Mouse (Mus musculus): ENCODE data around the gene Elovl3. TPM values are rescaled to one million over a fixed set of nuclear protein-coding genes. Genes with fewer than 3 reads are reported as not detected.
"Not testable (repeated sequence)": the region's sequence is repeated elsewhere in the genome, so short reads cannot be mapped to it uniquely, and the experiment has no call there.

The Elovl3 gene
- polyA plus RNA-seq, 1 experiment from 2014 or later = not detected

- Histone ChIP-seq H3K9ac (0 out of 2 replicates have a peak overlapping the region, but pooled peaks have one; percentile 17), H3K4me3 (replicated peaks) (no peak overlapping the region), H3K4me2 (no peak overlapping the region), H3K9me3 (no peaks in the 10 kb centered on the region), H3K36me3 (replicated peaks) (no peaks in the 10 kb centered on the region), H3K27me3 (peaks cover 97% of the 10 kb centered on the region), H3K4me1 (peaks cover 35% of the 10 kb centered on the region), H3K27ac (no peak overlapping the region)
- no peak for ATAC-seq (ENCODE audit: low FRiP score)
- 49% methylated on average over 2 of the region's 2 CpGs for WGBS
Observed at GRCm38 (mm10) chr19:46140324-46140723, 8.6 kb downstream of the Elovl3 start.

DNA sequence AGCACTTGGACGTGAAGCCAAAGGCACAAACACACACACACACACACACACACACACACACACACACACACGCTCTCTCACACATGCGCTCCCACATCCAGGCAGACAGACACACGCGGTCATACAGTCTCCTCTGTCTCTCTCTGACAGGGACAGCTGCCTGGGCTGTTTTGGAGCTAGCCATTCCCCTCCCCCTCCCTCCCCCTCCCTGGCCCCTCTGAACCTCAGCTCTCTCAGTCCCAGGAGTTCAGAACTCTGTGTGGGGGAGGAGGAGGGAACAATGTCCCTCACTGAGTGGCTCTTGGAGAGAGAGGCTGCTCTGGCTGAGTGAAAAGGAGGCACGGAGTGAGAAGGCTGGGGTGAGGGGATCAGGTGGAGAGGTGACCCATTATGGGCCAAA is 9.4 kb downstream of the Elovl3 start:
- Histone ChIP-seq H3K4me2 (peak overlapping the region; percentile 17; the same call in 1 of the 2 replicates), H3K36me3 (replicated peaks) (no peaks in the 10 kb centered on the region), H3K27ac (no peak overlapping the region), H3K9me3 (no peaks in the 10 kb centered on the region), H3K4me3 (replicated peaks) (no peak overlapping the region), H3K4me1 (peaks cover 27% of the 10 kb centered on the region), H3K27me3 (peaks cover 96% of the 10 kb centered on the region), H3K9ac (peak overlapping the region; percentile 33; the same call in 1 of the 2 replicates)
- peak; percentile 57; the same call in 1 of the 2 replicates for ATAC-seq (ENCODE audit: low FRiP score)
- WGBS = 7% methylated on average over 6 of the region's 6 CpGs

- no peak for ATAC-seq (ENCODE audit: low FRiP score)
- H3K27me3 ChIP-seq = peaks cover 82% of the 10 kb centered on the region
- H3K4me2 ChIP-seq = peak within 1 kb of the TSS; percentile 76
- peak within 1 kb of the TSS; percentile 47 for H3K4me3 ChIP-seq (replicated peaks)
- H3K9me3 ChIP-seq = no peaks in the 10 kb centered on the region
- WGBS = 1% methylated on average over 47 of the region's 47 CpGs
- H3K27ac ChIP-seq = no peak within 1 kb of the TSS
- peak within 1 kb of the TSS; percentile 36; the same call in 1 of the 2 replicates for H3K9ac ChIP-seq
- H3K36me3 ChIP-seq (replicated peaks) = no peaks in the 10 kb centered on the region
- H3K4me1 ChIP-seq = peaks cover 16% of the 10 kb centered on the region
Observed at GRCm38 (mm10) chr19:46147511-46148371, 16.0 kb downstream of the Elovl3 start, which contains the start of gene Pitx3. Pitx3 (minus strand) TSS chr19:46148326.

GRCm38 (mm10) chr19:46148372-46148760 is 16.7 kb downstream of the Elovl3 start:
- WGBS = 0% methylated on average over 27 of the region's 27 CpGs
- ATAC-seq (ENCODE audit: low FRiP score) = peak; percentile 42; the same call in 1 of the 2 replicates
- peak overlapping the region; percentile 36; the same call in 1 of the 2 replicates for H3K9ac ChIP-seq
- no peaks in the 10 kb centered on the region for H3K36me3 ChIP-seq (replicated peaks)
- peak overlapping the region; percentile 76 for H3K4me2 ChIP-seq
- H3K4me1 ChIP-seq = peaks cover 20% of the 10 kb centered on the region
- peak overlapping the region; percentile 47 for H3K4me3 ChIP-seq (replicated peaks)
- H3K27me3 ChIP-seq = peaks cover 76% of the 10 kb centered on the region
- H3K9me3 ChIP-seq = no peaks in the 10 kb centered on the region
- H3K27ac ChIP-seq = no peak overlapping the region

GRCm38 (mm10) chr19:46149091-46149490 is 17.4 kb downstream of the Elovl3 start:
- peak overlapping the region; percentile 76; the same call in 1 of the 2 replicates for H3K4me2 ChIP-seq
- H3K4me3 ChIP-seq (replicated peaks) = no peak overlapping the region
- H3K9me3 ChIP-seq = no peaks in the 10 kb centered on the region

GRCm38 (mm10) chr19:46152127-46152803 is 20.6 kb downstream of the Elovl3 start, which contains the start of gene Gbf1:
Gbf1 (plus strand) TSS chr19:46152509.
- peak within 1 kb of the TSS; percentile 61 for H3K4me3 ChIP-seq (replicated peaks)
- H3K9me3 ChIP-seq = no peaks in the 10 kb centered on the region
- H3K4me1 ChIP-seq = peaks cover 32% of the 10 kb centered on the region
- no peaks in the 10 kb centered on the region for H3K36me3 ChIP-seq (replicated peaks)
- H3K27me3 ChIP-seq = peaks cover 39% of the 10 kb centered on the region
- peak within 1 kb of the TSS; percentile 68 for H3K9ac ChIP-seq
- peak; percentile 98 for ATAC-seq (ENCODE audit: low FRiP score)
- H3K4me2 ChIP-seq = peak within 1 kb of the TSS; percentile 70
- H3K27ac ChIP-seq = peak within 1 kb of the TSS; percentile 43; the same call in 1 of the 2 replicates
- under 1% methylated on average over 37 of the region's 37 CpGs for WGBS

More at GRCm38 (mm10) chr19:46149091-46149490, 17.4 kb downstream of the Elovl3 start:
- 22% methylated on average over 12 of the region's 12 CpGs for WGBS
- ATAC-seq (ENCODE audit: low FRiP score) = no peak
- Histone ChIP-seq H3K27ac (no peak overlapping the region), H3K4me1 (peaks cover 28% of the 10 kb centered on the region), H3K27me3 (peaks cover 68% of the 10 kb centered on the region), H3K36me3 (replicated peaks) (no peaks in the 10 kb centered on the region), H3K9ac (no peak overlapping the region)

DNA sequence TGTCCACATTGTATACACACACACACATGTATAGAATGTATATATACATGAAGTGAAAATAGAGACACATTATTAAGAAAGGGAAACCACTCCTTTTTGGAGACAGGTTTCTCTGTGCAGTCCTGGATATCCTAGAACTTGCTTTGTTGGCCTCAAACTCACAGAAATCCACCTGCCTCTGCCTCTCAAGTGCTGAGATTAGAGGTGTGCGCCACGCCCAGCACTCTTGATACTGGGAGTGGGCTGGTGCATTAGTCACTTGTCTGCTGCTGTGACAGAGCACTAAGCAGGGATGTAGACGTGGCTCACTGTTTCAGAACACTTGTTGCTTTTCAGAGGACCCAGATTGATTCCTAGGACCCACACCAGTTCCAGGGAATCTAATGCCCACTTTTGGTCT is 34.3 kb downstream of the Elovl3 start:
- 90% methylated on average over 3 of the region's 3 CpGs for WGBS
- Histone ChIP-seq H3K4me2 (no peak overlapping the region), H3K4me1 (no peaks in the 10 kb centered on the region; the same call in 1 of the 2 replicates), H3K27ac (no peak overlapping the region), H3K9ac (no peak overlapping the region), H3K36me3 (replicated peaks) (peaks cover 39% of the 10 kb centered on the region), H3K27me3 (no peaks in the 10 kb centered on the region), H3K4me3 (replicated peaks) (no peak overlapping the region), H3K9me3 (no peaks in the 10 kb centered on the region)
- ATAC-seq (ENCODE audit: low FRiP score) = no peak

DNA sequence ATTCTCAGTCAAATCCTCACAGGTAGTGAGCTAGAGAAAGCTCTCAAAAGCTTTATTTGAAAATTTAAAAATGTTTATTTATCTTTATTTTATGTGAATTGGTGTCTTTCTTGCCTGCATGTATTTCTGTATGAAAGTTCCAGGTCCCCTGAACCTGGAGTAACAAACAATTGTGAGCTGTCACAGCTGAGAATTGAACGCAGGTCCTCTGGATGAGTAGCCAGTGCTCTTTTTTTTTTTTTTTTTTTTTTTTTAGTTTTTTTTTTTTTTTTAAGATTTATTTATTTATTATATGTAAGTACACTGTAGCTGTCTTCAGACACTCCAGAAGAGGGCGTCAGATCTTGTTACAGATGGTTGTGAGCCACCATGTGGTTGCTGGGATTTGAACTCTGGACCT is 35.5 kb downstream of the Elovl3 start:
- not testable (repeated sequence) for H3K4me3 ChIP-seq (replicated peaks); H3K4me1 ChIP-seq; H3K27ac ChIP-seq; H3K9ac ChIP-seq; H3K9me3 ChIP-seq; H3K27me3 ChIP-seq; ATAC-seq (ENCODE audit: low FRiP score); H3K4me2 ChIP-seq
- 70% methylated on average over 2 of the region's 2 CpGs for WGBS
- peaks cover 41% of the 10 kb centered on the region for H3K36me3 ChIP-seq (replicated peaks)

GRCm38 (mm10) chr19:46169396-46169795 is 37.7 kb downstream of the Elovl3 start:
- Histone ChIP-seq H3K4me3 (replicated peaks) (no peak overlapping the region), H3K9ac (no peak overlapping the region), H3K4me1 (no peaks in the 10 kb centered on the region; the same call in 1 of the 2 replicates), H3K27me3 (no peaks in the 10 kb centered on the region), H3K36me3 (replicated peaks) (peaks cover 37% of the 10 kb centered on the region), H3K4me2 (no peak overlapping the region), H3K9me3 (no peaks in the 10 kb centered on the region), H3K27ac (no peak overlapping the region)
- ATAC-seq (ENCODE audit: low FRiP score) = no peak
- 73% methylated on average over 3 of the region's 3 CpGs for WGBS

DNA sequence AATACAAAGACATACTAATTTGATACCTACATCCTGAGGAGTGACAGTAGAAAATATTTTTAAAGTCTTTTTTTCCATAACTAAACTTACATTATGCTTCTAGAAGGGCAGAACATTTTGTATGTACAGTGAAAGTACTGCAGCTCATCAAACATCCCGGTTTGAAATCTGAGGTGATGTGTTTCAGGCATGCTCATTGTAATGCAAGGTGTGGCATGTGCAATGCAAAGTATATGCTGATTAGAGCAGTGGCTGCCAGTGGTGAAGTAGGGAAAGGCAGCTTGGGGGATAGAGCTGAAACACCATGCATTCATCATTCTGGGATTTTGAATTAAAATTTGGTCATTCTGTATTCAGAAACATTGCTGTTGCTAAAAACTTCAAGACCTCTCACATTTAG is 38.2 kb downstream of the Elovl3 start:
- Histone ChIP-seq H3K27me3 (no peaks in the 10 kb centered on the region), H3K4me3 (replicated peaks) (no peak overlapping the region), H3K9ac (no peak overlapping the region), H3K27ac (no peak overlapping the region), H3K9me3 (no peaks in the 10 kb centered on the region), H3K36me3 (replicated peaks) (peaks cover 32% of the 10 kb centered on the region), H3K4me1 (no peaks in the 10 kb centered on the region; the same call in 1 of the 2 replicates), H3K4me2 (no peak overlapping the region)
- WGBS = 74% methylated on average over 1 of the region's 1 CpGs
- no peak for ATAC-seq (ENCODE audit: low FRiP score)

DNA sequence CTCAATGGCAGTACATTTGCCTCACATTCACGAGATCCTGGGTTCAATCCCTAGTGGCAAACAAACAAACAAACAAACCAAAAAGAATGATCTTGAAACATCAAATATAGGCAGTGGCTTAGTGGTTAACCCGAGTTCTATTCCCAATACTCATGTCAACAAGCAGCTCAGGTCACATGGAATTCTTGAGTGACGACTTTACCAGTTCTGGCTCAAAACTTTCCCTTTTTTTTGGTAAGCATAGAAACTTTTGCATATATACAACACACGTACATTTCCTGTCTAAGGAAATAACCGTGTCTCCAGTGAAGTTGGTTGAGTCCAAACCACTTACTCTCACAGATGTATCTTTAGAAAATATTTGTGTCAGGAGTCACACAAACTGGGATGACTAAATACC is 40.8 kb downstream of the Elovl3 start:
- no peak for ATAC-seq (ENCODE audit: low FRiP score)
- Histone ChIP-seq H3K36me3 (replicated peaks) (peaks cover 13% of the 10 kb centered on the region), H3K4me2 (no peak overlapping the region), H3K27ac (no peak overlapping the region), H3K9me3 (no peaks in the 10 kb centered on the region), H3K4me1 (peaks cover 3% of the 10 kb centered on the region), H3K27me3 (no peaks in the 10 kb centered on the region), H3K4me3 (replicated peaks) (no peak overlapping the region), H3K9ac (no peak overlapping the region)
- 85% methylated on average over 5 of the region's 5 CpGs for WGBS

DNA sequence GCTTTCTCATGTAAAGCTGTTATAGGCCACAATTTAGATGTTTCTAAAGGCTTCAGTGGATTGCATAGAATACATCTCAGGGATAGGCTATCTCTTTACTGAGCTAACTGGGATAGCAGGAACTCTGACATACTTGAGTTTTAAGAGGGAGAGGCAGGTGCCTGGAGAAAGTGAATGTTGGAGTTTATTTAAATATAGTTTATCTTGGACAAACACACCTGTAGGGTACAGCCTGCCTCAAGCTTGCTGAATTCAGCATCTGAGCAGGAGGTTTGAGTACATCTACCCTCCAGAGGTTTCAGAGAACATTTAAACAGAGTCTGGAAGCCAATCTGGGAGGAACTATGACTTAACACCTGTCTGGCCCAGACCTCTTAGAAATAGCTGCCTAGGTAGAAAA is 43.5 kb downstream of the Elovl3 start:
- H3K4me3 ChIP-seq (replicated peaks) = no peak overlapping the region
- ATAC-seq (ENCODE audit: low FRiP score) = no peak
- H3K27ac ChIP-seq = no peak overlapping the region
- no peaks in the 10 kb centered on the region for H3K9me3 ChIP-seq
- H3K36me3 ChIP-seq (replicated peaks) = peaks cover 13% of the 10 kb centered on the region
- H3K9ac ChIP-seq = no peak overlapping the region
- H3K4me1 ChIP-seq = peaks cover 8% of the 10 kb centered on the region
- H3K4me2 ChIP-seq = no peak overlapping the region
- no peaks in the 10 kb centered on the region for H3K27me3 ChIP-seq

Data from forebrain, embryonic 12.5 days (tissue).